Mouse (Mus musculus): ENCODE results near the gene Reg3d.
"Not testable (repeated sequence)": the region's sequence is repeated elsewhere in the genome, so short reads cannot be mapped to it uniquely, and the experiment has no call there.

The Reg3d gene

GRCm38 (mm10) chr6:78378765-78379164, at the start of gene Reg3d:
Gene Reg3d (minus strand): TSS chr6:78378865.
- DNase-seq (ENCODE audit: low spot score in 2 of 2): no peak

DNA sequence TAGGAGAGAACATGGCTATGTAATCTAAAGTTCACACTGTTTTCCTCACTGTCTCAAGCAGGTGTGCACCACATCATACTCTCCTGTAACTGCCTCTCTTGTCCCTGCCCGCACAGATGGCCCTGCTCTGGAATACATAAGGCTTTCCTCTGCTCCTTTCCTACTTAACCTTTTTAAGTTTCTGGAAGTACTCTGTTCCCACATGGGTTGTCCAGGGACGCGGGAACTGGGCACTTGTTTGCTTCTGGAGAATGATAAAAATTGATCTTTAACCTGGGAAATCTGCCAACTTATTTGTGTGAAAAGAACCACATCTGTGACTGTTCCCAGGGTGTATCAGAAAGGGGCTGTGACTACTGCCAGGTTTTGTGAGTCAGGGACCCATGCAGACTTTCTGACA, 46.8 kb upstream of the Reg3d start:
- no peak for DNase-seq (ENCODE audit: low spot score in 2 of 2)

DNA sequence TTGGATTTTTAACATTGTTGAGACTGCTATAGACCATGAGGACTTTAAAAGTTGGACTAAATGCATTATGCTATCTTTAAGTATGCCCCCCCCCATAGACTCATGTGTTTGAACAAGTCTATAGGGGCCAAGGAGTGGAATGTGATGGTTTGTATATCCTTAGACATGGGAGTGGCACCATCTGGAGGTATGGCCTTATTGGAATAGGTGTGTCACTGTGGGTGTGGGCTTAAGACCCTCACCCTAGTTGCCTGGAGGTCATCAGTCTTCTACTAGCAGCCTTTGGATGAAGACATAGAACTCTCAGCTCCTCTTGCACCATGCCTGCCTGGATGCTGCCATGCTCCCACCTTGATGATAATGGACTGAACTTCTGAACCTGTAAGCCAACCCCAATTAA, 43.7 kb upstream of the Reg3d start, which contains the start of gene Reg1:
TSS of gene Reg1 (plus strand) at position 301 of the 400 bp plus-strand sequence.
- DNase-seq (ENCODE audit: low spot score in 2 of 2): not testable (repeated sequence)

DNA sequence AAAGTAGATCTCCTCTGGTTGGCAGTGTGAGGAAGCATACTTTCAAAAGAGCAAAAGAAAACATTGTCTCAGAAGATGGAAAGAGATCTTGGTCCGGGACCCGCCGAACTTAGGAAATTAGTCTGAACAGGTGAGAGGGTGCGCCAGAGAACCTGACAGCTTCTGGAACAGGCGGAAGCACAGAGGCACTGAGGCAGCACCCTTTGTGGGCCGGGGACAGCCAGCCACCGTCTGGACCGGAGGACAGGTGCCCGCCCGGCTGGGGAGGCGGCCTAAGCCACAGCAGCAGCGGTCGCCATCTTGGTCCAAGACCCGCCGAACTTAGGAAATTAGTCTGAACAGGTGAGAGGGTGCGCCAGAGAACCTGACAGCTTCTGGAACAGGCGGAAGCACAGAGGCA, 16.7 kb upstream of the Reg3d start, which contains the start of gene Reg2:
TSS of gene Reg2 (plus strand) at position 301 of the 400 bp plus-strand sequence.
- not testable (repeated sequence) for DNase-seq (ENCODE audit: low spot score in 2 of 2)

GRCm38 (mm10) chr6:78385609-78386008, 6.9 kb upstream of the Reg3d start:
- no peak for DNase-seq (ENCODE audit: low spot score in 2 of 2)

- DNase-seq (ENCODE audit: low spot score in 2 of 2): no peak
Measured at GRCm38 (mm10) chr6:78380409-78380808, 1.7 kb upstream of the Reg3d start, which contains the start of gene Reg3a. Gene Reg3a (plus strand): TSS chr6:78380709.

DNA sequence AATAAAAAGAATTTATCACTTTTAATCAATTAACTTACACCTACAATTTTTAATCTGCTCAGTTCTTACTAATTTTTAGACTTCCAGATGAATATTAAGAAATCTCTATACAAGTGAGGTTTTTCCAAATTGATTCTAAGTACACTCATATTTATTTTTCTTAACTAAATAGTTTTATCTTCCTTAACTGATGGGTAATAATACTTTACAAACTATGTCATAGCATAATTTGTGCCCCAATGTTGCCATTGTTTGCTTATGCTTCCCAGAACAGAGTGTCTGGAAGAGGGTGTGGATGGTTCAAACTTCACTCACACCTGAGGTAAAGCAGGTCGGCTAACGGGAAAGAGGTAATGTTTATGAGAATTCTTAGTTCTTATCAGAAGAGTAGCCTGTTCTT, 8.3 kb downstream of the Reg3d start, which contains the start of gene Reg3b:
TSS of gene Reg3b (plus strand) at position 301 of the 400 bp plus-strand sequence.
- DNase-seq (ENCODE audit: low spot score in 2 of 2): no peak

GRCm38 (mm10) chr6:78361971-78362563, 16.6 kb downstream of the Reg3d start:
- DNase-seq (ENCODE audit: low spot score in 2 of 2): no peak

GRCm38 (mm10) chr6:78341689-78342088, 37.0 kb downstream of the Reg3d start:
- no peak for DNase-seq (ENCODE audit: low spot score in 2 of 2)

DNA sequence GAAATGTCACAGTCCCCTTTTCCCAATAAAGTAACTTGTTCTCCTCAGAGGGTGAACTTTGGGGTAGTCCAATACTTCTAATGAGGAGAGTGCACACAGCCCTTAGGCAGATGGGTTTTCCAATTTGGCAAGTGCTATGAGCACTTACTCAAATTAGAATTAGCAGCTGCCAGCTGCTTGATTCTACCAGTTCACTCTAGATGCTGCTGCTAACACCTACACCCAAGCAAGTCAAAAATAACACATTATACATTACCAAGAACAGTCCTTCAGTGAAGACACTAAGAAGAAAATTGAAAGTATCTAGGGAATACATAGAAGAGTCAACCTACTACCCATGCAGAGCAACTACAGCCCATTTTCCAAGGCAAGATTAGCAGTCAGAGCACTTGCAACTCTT, 38.4 kb downstream of the Reg3d start:
- DNase-seq (ENCODE audit: low spot score in 2 of 2): no peak

GRCm38 (mm10) chr6:78331919-78332569, 46.6 kb downstream of the Reg3d start:
- DNase-seq (ENCODE audit: low spot score in 2 of 2): no peak

DNA sequence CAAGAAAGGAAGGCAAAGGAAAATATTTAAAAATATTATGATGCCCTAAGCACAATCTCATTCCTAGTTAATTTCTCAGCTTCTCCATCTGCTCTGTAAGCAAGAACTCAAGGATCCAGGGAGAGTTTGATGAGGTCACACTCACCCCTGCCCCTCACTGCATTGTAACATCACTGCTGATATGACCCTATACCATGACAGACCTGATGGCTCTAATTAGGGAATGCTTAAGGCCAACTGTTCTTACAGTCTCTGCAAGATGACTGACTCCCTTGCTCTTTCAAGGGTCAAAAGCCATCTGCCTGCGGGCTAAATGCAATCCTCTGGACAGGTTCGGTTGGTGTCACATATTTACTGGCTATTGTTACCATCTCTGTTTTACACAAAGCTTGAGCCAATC, 49.5 kb downstream of the Reg3d start:
- no peak for DNase-seq (ENCODE audit: low spot score in 2 of 2)

DNA sequence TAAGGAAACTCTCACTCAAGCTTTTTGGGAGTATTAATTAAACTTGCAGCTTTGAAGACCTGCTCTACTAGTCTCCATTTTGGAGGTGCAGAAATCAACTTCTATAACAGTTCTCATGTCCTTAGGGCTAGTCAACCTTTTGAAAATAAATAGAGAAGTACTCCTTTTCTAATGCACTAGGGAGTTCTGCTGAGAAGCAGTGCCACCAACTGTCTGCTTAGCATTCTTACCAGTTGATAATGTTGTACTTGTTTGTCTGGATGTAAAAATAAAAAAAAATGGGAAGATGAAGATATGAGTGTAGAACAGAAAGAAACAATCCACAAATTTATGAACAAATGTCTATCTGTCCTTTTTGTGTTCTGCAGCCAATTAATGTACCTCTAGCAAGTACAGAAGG, 50.9 kb downstream of the Reg3d start:
- no peak for DNase-seq (ENCODE audit: low spot score in 2 of 2)
